Mouse (Mus musculus): ENCODE measurements around the gene Zc4h2.

Gene Zc4h2

GRCm38 (mm10) chrX:95657804-95658599 lies at the start of gene Zc4h2:
Gene Zc4h2 (minus strand): TSS chrX:95658509.
- in situ Hi-C loops (cut with MboI, MseI), result no loop called here

GRCm38 (mm10) chrX:95687119-95687518 lies 28.8 kb upstream of the Zc4h2 start:
- in situ Hi-C loops (cut with MboI, MseI), result no loop called here

GRCm38 (mm10) chrX:95682206-95682605 lies 23.9 kb upstream of the Zc4h2 start:
- in situ Hi-C loops (cut with MboI, MseI), result no loop called here

- in situ Hi-C loops (cut with MboI, MseI), result no loop called here
Observed at GRCm38 (mm10) chrX:95658600-95659084, 333 bp upstream of the Zc4h2 start.

GRCm38 (mm10) chrX:95600609-95601008 lies 57.7 kb downstream of the Zc4h2 start:
- in situ Hi-C loops (cut with MboI, MseI), result no loop called here
